Mouse (Mus musculus) yolk sac, embryonic 10.5 days (tissue): ENCODE results near the gene Nop53.
"Not testable (repeated sequence)": the region's sequence is repeated elsewhere in the genome, so short reads cannot be mapped to it uniquely, and the experiment has no call there.

Source experiments
- DNase-seq: peaks from one replicate; pipeline ENCODE4 v3.0.0-alpha.2; 2017; ENCODE audit warnings: low spot score

Gene Nop53

DNA sequence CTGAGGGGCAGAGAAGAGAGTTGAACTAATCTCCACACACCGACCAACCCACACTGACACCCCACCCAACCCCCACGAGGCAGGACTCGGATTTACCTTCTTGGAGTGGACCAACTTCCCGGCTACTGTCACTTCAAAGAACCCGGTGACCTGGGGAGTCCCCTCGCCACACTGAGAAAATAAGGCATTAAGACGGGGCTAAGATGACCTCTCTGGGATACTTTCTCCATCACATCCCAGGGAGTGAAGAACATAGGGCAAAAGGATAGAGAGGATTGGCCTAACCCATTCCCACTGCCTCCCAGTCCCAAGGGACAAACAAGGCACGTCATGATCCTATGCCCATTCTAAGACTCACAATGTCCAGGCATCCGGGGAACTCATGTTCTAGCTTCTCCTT, 25.9 kb downstream of the Nop53 start:
- no peak for DNase-seq

- DNase-seq, result no peak
Observed at GRCm38 (mm10) chr7:15918371-15918770, 27.5 kb downstream of the Nop53 start.

DNA sequence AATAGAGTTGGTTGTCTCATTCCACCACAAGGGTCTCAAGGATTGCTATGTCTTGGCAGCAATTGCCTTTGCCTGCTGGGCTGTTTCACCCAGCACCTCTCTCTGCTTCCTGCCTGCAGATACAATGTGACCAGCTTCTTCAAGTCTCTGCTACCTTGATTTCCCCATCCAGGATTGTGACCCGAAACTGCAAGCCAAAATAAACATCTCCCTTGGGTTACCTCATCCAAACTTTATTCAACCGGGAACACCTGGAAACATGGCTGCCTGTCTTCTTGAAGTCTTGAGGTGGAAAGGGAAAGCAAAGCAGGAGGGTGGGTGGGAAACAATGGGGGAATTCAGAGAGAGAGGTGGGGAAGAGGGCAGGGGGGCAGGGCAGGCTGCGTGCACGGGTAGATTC, 28.9 kb downstream of the Nop53 start:
- DNase-seq, result no peak

- DNase-seq, result no peak
Observed at GRCm38 (mm10) chr7:15916134-15916723, 29.6 kb downstream of the Nop53 start.

DNA sequence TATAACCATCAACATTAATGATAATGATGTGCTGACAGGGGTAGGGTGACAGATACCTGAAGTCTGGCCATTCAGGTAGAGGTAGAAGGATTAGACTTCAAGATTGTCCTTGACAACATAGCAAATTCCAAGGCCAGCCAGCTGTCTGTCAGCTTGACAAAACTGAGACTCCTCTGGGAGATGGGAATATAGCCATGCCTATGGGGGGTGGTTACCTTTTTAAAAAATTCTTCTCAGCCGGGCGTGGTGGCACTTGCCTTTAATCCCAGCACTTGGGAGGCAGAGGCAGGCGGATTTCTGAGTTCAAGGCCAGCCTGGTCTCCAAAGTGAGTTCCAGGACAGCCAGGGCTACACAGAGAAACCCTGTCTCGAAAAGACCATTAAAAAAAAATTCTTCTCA, 30.2 kb downstream of the Nop53 start:
- not testable (repeated sequence) for DNase-seq

DNA sequence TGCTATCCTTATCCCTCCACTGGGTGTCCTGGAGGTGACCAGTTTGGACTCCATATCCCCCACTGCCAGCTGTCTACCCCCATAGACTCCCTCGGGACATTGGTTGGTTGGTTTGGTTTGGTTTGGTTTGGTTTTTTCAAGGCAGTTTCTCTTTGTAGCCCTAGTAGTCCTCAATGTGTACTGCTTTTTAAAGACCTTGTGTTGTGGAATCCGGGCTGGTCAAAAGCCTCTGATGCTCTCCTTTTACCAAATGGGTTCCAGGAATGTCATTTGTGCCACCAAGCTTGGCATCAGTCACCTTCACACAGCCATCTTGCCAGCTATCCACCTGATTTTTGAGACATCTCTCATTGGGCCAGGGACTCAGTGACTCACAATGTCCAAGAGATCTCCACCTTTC, 31.1 kb downstream of the Nop53 start:
- no peak for DNase-seq

DNA sequence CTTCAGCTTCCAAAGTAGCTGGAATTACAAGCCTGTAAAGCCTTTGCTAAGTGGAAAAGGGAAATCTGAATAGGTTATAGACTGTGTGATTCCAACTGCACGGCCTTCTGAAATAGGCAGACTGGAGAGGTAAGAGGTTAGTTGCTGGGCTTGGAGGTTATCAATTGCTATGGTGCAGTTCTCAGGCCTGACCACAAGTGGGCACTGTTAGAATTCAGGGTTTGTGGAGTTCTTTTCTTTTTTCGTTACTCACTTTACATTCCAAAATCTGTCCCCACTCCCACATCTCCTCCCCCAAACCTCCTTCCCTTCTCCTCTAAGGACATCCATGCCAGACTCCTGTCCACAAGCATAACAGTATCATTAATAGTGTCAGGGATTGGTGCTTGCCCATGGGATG, 31.6 kb downstream of the Nop53 start:
- DNase-seq, result no peak

- DNase-seq, result peak; percentile 70
Observed at GRCm38 (mm10) chr7:15912183-15912582, 33.7 kb downstream of the Nop53 start.

GRCm38 (mm10) chr7:15910521-15910920, 35.4 kb downstream of the Nop53 start:
- DNase-seq, result no peak

DNA sequence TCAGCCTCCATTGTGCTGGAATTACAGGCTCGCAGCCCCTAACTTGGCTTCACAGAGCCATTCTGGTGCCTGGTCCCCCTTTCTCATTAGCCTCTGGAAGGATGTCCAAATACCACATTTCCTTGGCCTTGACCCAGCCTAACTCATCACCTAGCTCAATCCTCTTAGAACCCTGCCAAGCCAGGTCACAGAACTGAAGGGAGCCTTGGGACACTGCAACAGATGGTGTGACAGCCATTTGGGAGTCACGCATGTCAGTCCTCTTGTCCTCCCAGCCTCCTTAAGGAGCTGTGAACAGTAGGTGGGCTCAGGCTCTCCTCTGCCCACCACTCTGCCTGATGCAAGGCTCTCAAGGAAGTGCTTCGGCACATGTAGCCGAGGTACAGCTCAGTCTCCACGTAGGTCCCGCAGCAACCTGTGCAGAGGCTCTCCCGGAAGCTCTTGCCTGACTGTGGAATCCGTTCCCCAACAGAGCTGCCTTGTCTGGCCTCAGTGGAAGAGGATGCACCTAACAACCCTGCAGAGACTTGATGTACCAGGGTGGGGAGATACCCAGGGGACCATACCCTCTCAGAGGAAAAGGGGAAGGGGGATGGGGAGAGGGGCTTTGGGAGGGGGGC, 37.8 kb downstream of the Nop53 start:
- DNase-seq, result no peak

DNA sequence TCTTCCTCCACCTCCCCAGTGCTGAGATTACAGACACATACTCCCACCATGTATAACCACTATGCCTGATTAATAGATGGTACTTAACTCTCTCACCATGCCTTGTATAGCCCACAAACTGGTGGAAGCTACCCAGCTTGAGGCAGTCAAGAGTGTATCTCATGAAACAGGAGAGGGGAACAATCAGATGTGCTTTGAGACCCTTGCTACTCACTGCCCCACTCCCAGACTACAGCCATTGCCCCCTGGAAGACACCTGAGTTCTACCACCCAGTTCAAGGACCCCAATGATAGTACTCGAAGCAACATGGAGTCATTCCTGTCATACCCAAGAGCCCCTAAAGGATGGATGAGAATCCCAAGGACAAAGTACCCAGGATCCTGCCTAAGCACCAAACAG, 39.3 kb downstream of the Nop53 start:
- no peak for DNase-seq

DNA sequence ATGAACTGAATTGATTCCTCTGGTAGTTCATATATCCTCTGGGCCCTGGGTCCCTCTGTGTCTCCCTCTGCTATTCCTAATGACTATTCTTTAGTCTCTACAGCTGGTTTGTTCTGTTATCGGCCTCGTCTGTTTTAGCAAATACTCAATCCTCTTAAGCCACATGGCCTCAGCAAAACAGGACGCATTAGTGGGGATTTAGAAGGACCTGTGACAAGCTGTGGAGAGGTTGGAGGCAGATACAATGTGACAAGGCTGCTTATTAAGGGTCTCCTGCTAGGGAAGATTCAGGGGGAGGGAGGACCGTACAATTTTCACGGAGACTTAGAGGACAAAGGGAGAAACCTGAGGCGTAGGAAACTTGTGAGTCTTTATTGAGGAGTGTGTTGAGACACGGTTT, 40.0 kb downstream of the Nop53 start:
- DNase-seq, result no peak

- no peak for DNase-seq
Observed at GRCm38 (mm10) chr7:15901366-15902048, 44.4 kb downstream of the Nop53 start.

DNA sequence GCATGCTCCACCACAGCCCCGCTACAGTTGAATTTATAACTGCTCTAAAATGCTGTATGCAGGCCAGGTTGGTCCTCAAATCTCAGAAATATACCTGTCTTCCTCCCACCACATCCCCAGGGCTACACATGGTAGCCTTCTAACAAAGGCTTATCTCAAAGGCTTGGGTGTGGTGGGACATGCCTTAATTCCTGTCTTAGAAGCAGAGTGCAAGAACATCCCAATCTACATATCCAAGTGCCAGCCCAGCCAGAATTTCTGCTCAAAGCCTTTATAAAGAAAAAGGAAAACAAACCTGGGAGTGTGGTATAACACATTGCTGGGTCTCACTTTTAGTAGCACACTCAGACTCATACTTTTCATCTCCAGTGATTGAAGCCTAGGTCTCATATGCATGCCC, 51.6 kb downstream of the Nop53 start:
- DNase-seq, result no peak
